Mouse (Mus musculus): ENCODE measurements around the gene Akr7a5. TPM values are rescaled to one million over a fixed set of nuclear protein-coding genes. Genes with fewer than 3 reads are reported as not detected.
A peak's percentile ranks its signal among the peaks of the same experiment; 100 is the strongest.

The Akr7a5 gene
- total and polyA plus RNA-seq, 2 experiments = 142 to 144 TPM

DNA sequence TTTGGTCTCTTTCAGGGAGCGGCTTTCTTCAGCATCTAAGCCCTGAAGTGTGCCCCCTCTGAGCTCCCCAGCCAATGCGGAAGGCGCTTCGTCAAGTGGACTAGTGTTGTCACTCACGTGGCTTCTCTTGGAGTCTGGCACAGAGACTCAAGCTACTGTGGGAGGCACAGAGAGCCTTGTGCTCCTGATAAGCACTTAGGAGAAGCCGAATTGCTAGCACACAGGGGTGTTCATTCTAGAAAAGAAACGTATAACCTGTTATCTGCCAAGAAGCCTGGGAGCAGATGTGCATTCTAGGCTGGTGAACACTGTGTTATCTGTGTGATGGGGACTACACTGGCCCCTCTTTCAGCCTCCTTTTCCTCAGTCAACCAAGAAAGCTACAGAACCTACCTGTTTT lies 25.0 kb downstream of the Akr7a5 start:
- no peaks in the 10 kb centered on the region for H3K79me2 ChIP-seq (ENCODE audit: control insufficient read depth, insufficient read depth, low read length)
- H3K9ac ChIP-seq (ENCODE audit: low read depth, low read length) = peak overlapping the region; percentile 49
- peak overlapping the region; percentile 100 for H3K27ac ChIP-seq (replicated peaks; ENCODE audit: insufficient read depth, low read depth, low read length)
- DNase-seq (ENCODE audit: extremely low read depth, low read depth, low spot score) = peak; percentile 78
- 28% methylated on average over 7 of the region's 7 CpGs for WGBS
- peaks cover 5% of the 10 kb centered on the region for H3K4me1 ChIP-seq (ENCODE audit: control insufficient read depth, insufficient read depth, low read length)
- H3K36me3 ChIP-seq (ENCODE audit: control insufficient read depth, insufficient read depth, low read length) = no peaks in the 10 kb centered on the region
- no peaks in the 10 kb centered on the region for H3K27me3 ChIP-seq (ENCODE audit: control insufficient read depth, insufficient read depth, low read length)
- H3K4me3 ChIP-seq (ENCODE audit: insufficient read depth, low read depth, low read length) = peak overlapping the region; percentile 1; the same call in 1 of the 2 replicates
- TF ChIP-seq CTCF (IDR thresholded peaks at IDR 0.05; ENCODE audit: low read depth, low read length) (no peak), POLR2A (IDR thresholded peaks at IDR 0.05; ENCODE audit: extremely low read depth, insufficient read depth, low read length) (no peak)

DNA sequence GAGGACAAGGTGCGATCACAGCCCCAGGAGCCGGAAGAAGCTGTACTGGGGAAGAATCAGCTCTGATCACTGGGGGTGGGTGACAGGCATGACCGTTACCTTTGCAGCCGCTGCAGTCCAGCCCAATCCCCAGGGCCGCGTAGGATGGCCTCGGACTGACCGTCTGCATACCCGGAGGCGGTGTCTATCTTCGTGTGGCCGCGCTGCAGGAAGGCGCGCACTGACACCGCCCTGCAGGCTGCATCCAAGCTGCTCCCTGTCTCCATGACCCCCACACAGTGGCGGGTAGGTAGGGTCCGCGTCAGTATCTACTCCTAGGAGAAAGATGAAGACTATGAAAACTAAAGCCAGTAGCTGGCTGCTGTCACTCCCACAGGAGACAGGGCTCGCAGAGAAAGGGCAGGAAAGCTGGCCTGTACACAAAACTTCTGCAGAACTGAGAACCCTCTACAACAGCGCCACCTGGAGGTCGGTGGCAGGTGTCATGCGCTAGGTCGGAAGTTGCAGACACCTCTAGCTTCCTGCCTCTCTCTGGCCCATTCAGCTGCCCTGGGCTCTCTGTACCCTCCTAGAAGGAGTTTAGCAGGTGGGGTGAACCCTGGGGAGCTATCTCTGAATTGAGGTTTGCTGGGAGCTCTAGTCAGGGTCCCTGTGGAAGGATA lies 26.4 kb downstream of the Akr7a5 start:
- Histone ChIP-seq H3K79me2 (ENCODE audit: control insufficient read depth, insufficient read depth, low read length) (no peaks in the 10 kb centered on the region), H3K4me1 (ENCODE audit: control insufficient read depth, insufficient read depth, low read length) (peaks cover 12% of the 10 kb centered on the region)

DNA sequence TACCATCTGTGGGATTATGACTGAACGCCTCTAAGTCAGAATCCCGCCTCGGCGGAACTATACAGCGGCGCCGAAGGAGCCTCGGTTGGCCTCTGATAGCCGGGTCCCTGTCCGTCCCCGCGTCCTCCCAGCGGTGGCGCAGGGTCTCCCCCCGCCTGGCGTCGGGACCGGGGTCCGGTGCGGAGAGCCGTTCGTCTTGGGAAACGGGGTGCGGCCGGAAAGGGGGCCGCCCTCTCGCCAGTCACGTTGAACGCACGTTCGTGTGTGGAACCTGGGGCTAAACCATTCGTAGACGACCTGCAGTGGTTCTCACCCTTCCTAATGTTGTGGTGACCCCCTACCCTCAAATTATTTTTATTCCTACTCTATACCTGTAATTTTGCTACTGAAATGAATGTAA lies 27.6 kb downstream of the Akr7a5 start:
- WGBS = 61% methylated on average over 33 of the region's 33 CpGs
- DNase-seq (ENCODE audit: extremely low read depth, low read depth, low spot score) = no peak
- Histone ChIP-seq H3K79me2 (ENCODE audit: control insufficient read depth, insufficient read depth, low read length) (no peaks in the 10 kb centered on the region), H3K27me3 (ENCODE audit: control insufficient read depth, insufficient read depth, low read length) (no peaks in the 10 kb centered on the region), H3K9ac (ENCODE audit: low read depth, low read length) (no peak overlapping the region), H3K36me3 (ENCODE audit: control insufficient read depth, insufficient read depth, low read length) (no peaks in the 10 kb centered on the region), H3K27ac (replicated peaks; ENCODE audit: insufficient read depth, low read depth, low read length) (no peak overlapping the region), H3K4me3 (ENCODE audit: insufficient read depth, low read depth, low read length) (no peak overlapping the region), H3K4me1 (ENCODE audit: control insufficient read depth, insufficient read depth, low read length) (peaks cover 18% of the 10 kb centered on the region)
- TF ChIP-seq CTCF (IDR thresholded peaks at IDR 0.05; ENCODE audit: low read depth, low read length) (no peak), POLR2A (IDR thresholded peaks at IDR 0.05; ENCODE audit: extremely low read depth, insufficient read depth, low read length) (no peak)

More for the DNA sequence above, 26.4 kb downstream of the Akr7a5 start:
- Histone ChIP-seq H3K4me3 (ENCODE audit: insufficient read depth, low read depth, low read length) (peak overlapping the region; percentile 73), H3K36me3 (ENCODE audit: control insufficient read depth, insufficient read depth, low read length) (no peaks in the 10 kb centered on the region), H3K9ac (ENCODE audit: low read depth, low read length) (peak overlapping the region; percentile 81), H3K27ac (replicated peaks; ENCODE audit: insufficient read depth, low read depth, low read length) (peak overlapping the region; percentile 100), H3K27me3 (ENCODE audit: control insufficient read depth, insufficient read depth, low read length) (no peaks in the 10 kb centered on the region)
- peak; percentile 92 for TF ChIP-seq CTCF (IDR thresholded peaks at IDR 0.05; ENCODE audit: low read depth, low read length)
- peak; percentile 55; the same call in 1 of the 2 replicates for TF ChIP-seq POLR2A (IDR thresholded peaks at IDR 0.05; ENCODE audit: extremely low read depth, insufficient read depth, low read length)
- 10% methylated on average over 24 of the region's 24 CpGs for WGBS
- DNase-seq (ENCODE audit: extremely low read depth, low read depth, low spot score) = peak; percentile 90

DNA sequence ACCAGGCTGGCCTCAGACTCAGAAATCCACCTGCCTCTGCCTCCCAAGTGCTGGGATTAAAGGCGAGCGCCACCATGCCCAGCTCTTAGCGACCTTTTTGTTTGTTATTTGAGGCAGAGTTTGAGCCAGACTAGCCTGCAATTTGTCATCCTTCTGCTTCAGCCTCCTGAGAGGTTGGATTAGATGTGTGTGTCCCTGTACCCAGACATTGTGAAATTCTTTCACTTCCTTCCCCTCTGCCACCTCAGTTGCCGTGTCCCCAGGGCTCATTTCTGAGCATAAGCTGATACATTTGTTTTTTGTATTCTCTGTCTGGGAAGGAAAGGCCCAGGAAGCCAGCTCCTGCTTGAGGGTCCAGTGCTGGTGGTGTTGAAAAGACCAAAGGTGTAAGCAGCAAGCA lies 30.3 kb downstream of the Akr7a5 start:
- Histone ChIP-seq H3K27ac (replicated peaks; ENCODE audit: insufficient read depth, low read depth, low read length) (no peak overlapping the region), H3K4me1 (ENCODE audit: control insufficient read depth, insufficient read depth, low read length) (peaks cover 23% of the 10 kb centered on the region), H3K79me2 (ENCODE audit: control insufficient read depth, insufficient read depth, low read length) (no peaks in the 10 kb centered on the region), H3K4me3 (ENCODE audit: insufficient read depth, low read depth, low read length) (no peak overlapping the region), H3K27me3 (ENCODE audit: control insufficient read depth, insufficient read depth, low read length) (no peaks in the 10 kb centered on the region), H3K9ac (ENCODE audit: low read depth, low read length) (no peak overlapping the region), H3K36me3 (ENCODE audit: control insufficient read depth, insufficient read depth, low read length) (no peaks in the 10 kb centered on the region)
- WGBS = 84% methylated on average over 4 of the region's 4 CpGs
- TF ChIP-seq CTCF (IDR thresholded peaks at IDR 0.05; ENCODE audit: low read depth, low read length) = no peak
- no peak for TF ChIP-seq POLR2A (IDR thresholded peaks at IDR 0.05; ENCODE audit: extremely low read depth, insufficient read depth, low read length)
- no peak for DNase-seq (ENCODE audit: extremely low read depth, low read depth, low spot score)

DNA sequence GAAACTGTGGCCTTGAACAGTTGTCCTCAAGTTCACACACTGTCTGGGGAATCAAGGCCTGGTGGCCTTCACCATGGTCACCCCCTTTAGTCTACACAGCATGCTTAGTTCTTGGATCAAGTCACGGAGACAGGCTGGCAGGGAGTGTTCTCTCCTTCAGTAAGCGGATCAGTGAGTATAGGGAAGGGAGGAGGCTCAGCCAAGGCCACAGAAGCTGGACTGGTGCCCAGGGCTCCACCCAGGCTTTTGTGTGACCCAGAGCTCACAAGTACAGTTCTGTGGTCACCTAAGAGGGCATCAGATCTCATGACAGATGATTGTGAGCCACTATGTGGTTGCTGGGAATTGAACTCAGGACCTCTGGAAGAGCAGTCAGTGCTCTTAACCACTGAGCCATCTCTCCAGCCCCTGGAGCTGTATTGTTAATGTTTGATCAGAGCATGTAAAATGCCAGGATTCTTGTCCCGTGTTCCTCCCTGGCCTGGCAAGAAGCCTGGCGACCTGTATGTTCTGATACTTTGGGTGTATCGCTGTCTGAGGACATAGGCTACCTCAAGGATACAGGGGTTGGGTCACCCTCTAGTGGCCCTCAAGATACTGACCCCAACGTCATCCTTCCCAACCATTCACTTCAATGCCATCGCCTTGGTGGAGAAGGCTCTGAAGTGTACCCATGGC lies 31.2 kb downstream of the Akr7a5 start:
- no peak for TF ChIP-seq CTCF (IDR thresholded peaks at IDR 0.05; ENCODE audit: low read depth, low read length)
- no peak for TF ChIP-seq POLR2A (IDR thresholded peaks at IDR 0.05; ENCODE audit: extremely low read depth, insufficient read depth, low read length)
- H3K9ac ChIP-seq (ENCODE audit: low read depth, low read length) = no peak overlapping the region
- peak; percentile 75 for DNase-seq (ENCODE audit: extremely low read depth, low read depth, low spot score)

DNA sequence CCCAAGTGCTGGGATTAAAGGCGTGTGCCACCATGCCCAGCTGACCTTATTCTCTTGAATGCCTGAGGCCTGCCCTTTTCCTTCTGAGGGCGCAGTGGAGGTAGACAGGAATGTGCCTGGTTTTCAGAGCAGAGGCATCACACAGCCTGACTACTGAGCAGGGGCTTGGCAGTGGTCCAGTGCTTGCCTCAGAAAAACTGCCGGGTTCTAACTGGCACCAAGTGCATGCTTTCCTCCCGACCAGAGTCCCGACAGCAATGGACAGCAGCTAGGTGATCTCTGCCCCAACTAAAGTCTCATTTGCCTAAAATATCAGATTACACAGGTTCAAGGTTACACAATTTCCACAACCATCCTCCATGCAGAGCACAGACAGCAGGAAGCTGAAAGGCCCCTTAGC lies 33.2 kb downstream of the Akr7a5 start:
- peak; percentile 98 for DNase-seq (ENCODE audit: extremely low read depth, low read depth, low spot score)
- 17% methylated on average over 5 of the region's 5 CpGs for WGBS
- Histone ChIP-seq H3K27me3 (ENCODE audit: control insufficient read depth, insufficient read depth, low read length) (no peaks in the 10 kb centered on the region), H3K79me2 (ENCODE audit: control insufficient read depth, insufficient read depth, low read length) (no peaks in the 10 kb centered on the region), H3K27ac (replicated peaks; ENCODE audit: insufficient read depth, low read depth, low read length) (peak overlapping the region; percentile 81), H3K9ac (ENCODE audit: low read depth, low read length) (no peak overlapping the region), H3K4me1 (ENCODE audit: control insufficient read depth, insufficient read depth, low read length) (peaks cover 23% of the 10 kb centered on the region), H3K36me3 (ENCODE audit: control insufficient read depth, insufficient read depth, low read length) (peaks cover 4% of the 10 kb centered on the region; the same call in 1 of the 2 replicates), H3K4me3 (ENCODE audit: insufficient read depth, low read depth, low read length) (no peak overlapping the region)
- TF ChIP-seq POLR2A (IDR thresholded peaks at IDR 0.05; ENCODE audit: extremely low read depth, insufficient read depth, low read length) (no peak), CTCF (IDR thresholded peaks at IDR 0.05; ENCODE audit: low read depth, low read length) (no peak)

More for the DNA sequence above, 31.2 kb downstream of the Akr7a5 start:
- 26% methylated on average over 7 of the region's 7 CpGs for WGBS
- Histone ChIP-seq H3K79me2 (ENCODE audit: control insufficient read depth, insufficient read depth, low read length) (no peaks in the 10 kb centered on the region), H3K4me3 (ENCODE audit: insufficient read depth, low read depth, low read length) (no peak overlapping the region), H3K27me3 (ENCODE audit: control insufficient read depth, insufficient read depth, low read length) (no peaks in the 10 kb centered on the region), H3K27ac (replicated peaks; ENCODE audit: insufficient read depth, low read depth, low read length) (0 out of 2 replicates have a peak overlapping the region, but pooled peaks have one; percentile 8), H3K36me3 (ENCODE audit: control insufficient read depth, insufficient read depth, low read length) (no peaks in the 10 kb centered on the region), H3K4me1 (ENCODE audit: control insufficient read depth, insufficient read depth, low read length) (peaks cover 23% of the 10 kb centered on the region)
